Mouse (Mus musculus): ENCODE results near the gene Scn7a.

- TF ChIP-seq CTCF (conservative IDR thresholded peaks at IDR 0.05; ENCODE audit: low read length) (no peak), NANOG (IDR thresholded peaks at IDR 0.05; ENCODE audit: borderline replicate concordance, low read length) (no peak)
These were observed 12.8 kb upstream of the Scn7a start for GRCm38 (mm10) chr2:66797493-66797892.

All from E14TG2a.4 (cell line).